Mouse (Mus musculus): ENCODE measurements at regions not wholly inside any gene's neighbourhood (a gene's known extent, or its start where the extent isn't known, plus 50 kb on each side); places are given as distances from the start of the nearest gene placed in this dataset.

- DNase-seq (ENCODE audit: low spot score), result no peak
These were observed 2153.8 kb upstream of the Gm7489 start for GRCm38 (mm10) chr15:51730805-51731412.

- no peak for DNase-seq (ENCODE audit: low spot score)
These were observed 2150.5 kb upstream of the Gm7489 start for GRCm38 (mm10) chr15:51734194-51734593.

All from MN1 (cell line).